16 mouse cellular contexts compared by ENCODE assay signal in genomic region chr3:148934279-148934678, GRCm38 (mm10).
"Had no signal": no experiment of that assay in that cellular context is flagged by ENCODE, and none has a peak within 500 bp of the region (broad histone marks: within the 10 kb centered on the region; RNA-seq: fewer than 3 reads in every experiment).

No protein-coding gene starts in this region.

- H3K4me3 ChIP-seq: layer of hippocampus, adult 2 months; limb, embryonic 10.5 days; limb, embryonic 13.5 days; liver, embryonic 12.5 days; liver, embryonic 15.5 days; lung, embryonic 15.5 days had no signal

- H3K36me3 ChIP-seq: liver, embryonic 12.5 days; liver, embryonic 15.5 days; lung, embryonic 15.5 days had no signal

- H3K9me3 ChIP-seq: limb, embryonic 10.5 days; limb, embryonic 13.5 days; liver, embryonic 12.5 days; liver, embryonic 15.5 days; lung, embryonic 15.5 days had no signal

- H3K9ac ChIP-seq: limb, embryonic 13.5 days; liver, embryonic 12.5 days; liver, embryonic 15.5 days; lung, embryonic 15.5 days had no signal

- DNase-seq: kidney, postnatal 25 days; liver; lung, adult 18-20 months; lung, postnatal 10 days; lung, postnatal 36 days; midbrain, embryonic 14.5 days; thymus, adult 18-20 months; thymus, postnatal 14 days; thymus, postnatal 4 days had no signal

- H3K27me3 ChIP-seq: limb, embryonic 13.5 days; liver, embryonic 12.5 days; liver, embryonic 15.5 days; lung, embryonic 15.5 days had no signal

- H3K27ac ChIP-seq: layer of hippocampus, adult 2 months; limb, embryonic 10.5 days; limb, embryonic 13.5 days; liver, embryonic 12.5 days; liver, embryonic 15.5 days; lung, embryonic 15.5 days had no signal

- H3K4me2 ChIP-seq: limb, embryonic 13.5 days; liver, embryonic 12.5 days; liver, embryonic 15.5 days; lung, embryonic 15.5 days; midbrain, embryonic 11.5 days had no signal

- H3K4me1 ChIP-seq: liver, embryonic 15.5 days had no signal
